Comparison of ENCODE assay signal across 7 mouse cellular contexts in genomic region chr9:37488611-37489396, GRCm38 (mm10). TPM values are rescaled to one million over a fixed set of nuclear protein-coding genes. Genes with fewer than 3 reads are reported as not detected.
A peak's percentile ranks its signal among the peaks of the same experiment; 100 is the strongest.
DNase-seq lines count a peak whose midpoint lies in the region; ATAC-seq and TF ChIP-seq lines count a peak whose summit lies in the region.

TSS of gene Msantd2 (plus strand) at chr9:37489319.

- H3K36me3 ChIP-seq in embryonic facial prominence, embryonic 13.5 days = peaks cover 10% of the 10 kb centered on the region; the same call in 1 of the 2 replicates
- peaks cover 2% of the 10 kb centered on the region for H3K36me3 ChIP-seq in heart, adult 2 months (ENCODE audit: control insufficient read depth, insufficient read depth, low read length)
- H3K36me3 ChIP-seq in limb, embryonic 13.5 days = peaks cover 5% of the 10 kb centered on the region
- 0 out of 2 replicates have a peak, but pooled peaks cover 1% of the 10 kb centered on the region for H3K36me3 ChIP-seq in midbrain, embryonic 16.5 days (ENCODE audit: control insufficient read depth, insufficient read depth, low read length)

- H3K9me3 ChIP-seq in embryonic facial prominence, embryonic 13.5 days = no peaks in the 10 kb centered on the region
- no peaks in the 10 kb centered on the region; the same call in 1 of the 2 replicates for H3K9me3 ChIP-seq in limb, embryonic 13.5 days
- H3K9me3 ChIP-seq in midbrain, embryonic 16.5 days (replicated peaks; ENCODE audit: control insufficient read depth, low read length, poor library complexity, severe bottlenecking) = no peaks in the 10 kb centered on the region; the same call in 1 of the 2 replicates

- peaks cover 1% of the 10 kb centered on the region; the same call in 1 of the 2 replicates for H3K79me2 ChIP-seq in heart, adult 2 months (replicated peaks; ENCODE audit: control insufficient read depth, insufficient read depth, low read length)

- TF ChIP-seq POLR2A in heart, adult 2 months (IDR thresholded peaks at IDR 0.05; ENCODE audit: insufficient read depth, low read depth, low read length) = peak; percentile 61

- peak within 1 kb of the TSS; percentile 87 for H3K4me2 ChIP-seq in embryonic facial prominence, embryonic 13.5 days
- H3K4me2 ChIP-seq in limb, embryonic 13.5 days (replicated peaks) = peak within 1 kb of the TSS; percentile 83
- H3K4me2 ChIP-seq in midbrain, embryonic 16.5 days (ENCODE audit: low read length) = peak within 1 kb of the TSS; percentile 76

- ATAC-seq in embryonic facial prominence, embryonic 13.5 days (ENCODE audit: insufficient number of reproducible peaks, insufficient read depth, low FRiP score, low TSS enrichment, low read depth) = peak; percentile 93
- ATAC-seq in limb, embryonic 13.5 days (ENCODE audit: low FRiP score, low read depth) = peak; percentile 95
- ATAC-seq in midbrain, embryonic 16.5 days = peak; percentile 98

- TF ChIP-seq EP300 in heart, adult 2 months (IDR thresholded peaks at IDR 0.05; ENCODE audit: insufficient read depth, low read depth, low read length) = no peak

- peaks cover 20% of the 10 kb centered on the region for H3K4me1 ChIP-seq in embryonic facial prominence, embryonic 13.5 days
- peaks cover 3% of the 10 kb centered on the region for H3K4me1 ChIP-seq in heart, adult 2 months (ENCODE audit: control insufficient read depth, insufficient read depth, low read length)
- peaks cover 20% of the 10 kb centered on the region for H3K4me1 ChIP-seq in limb, embryonic 13.5 days
- peaks cover 22% of the 10 kb centered on the region for H3K4me1 ChIP-seq in midbrain, embryonic 16.5 days (ENCODE audit: control insufficient read depth, insufficient read depth, low read length)

- no peak for TF ChIP-seq CTCF in heart, adult 2 months (IDR thresholded peaks at IDR 0.05)

- WGBS in embryonic facial prominence, embryonic 13.5 days = under 1% methylated on average over 42 of the region's 44 CpGs
- under 1% methylated on average over 44 of the region's 44 CpGs for WGBS in heart, adult 2 months
- WGBS in limb, embryonic 13.5 days = 1% methylated on average over 42 of the region's 44 CpGs
- under 1% methylated on average over 43 of the region's 44 CpGs for WGBS in midbrain, embryonic 16.5 days

- peak within 1 kb of the TSS; percentile 97 for H3K4me3 ChIP-seq in embryonic facial prominence, embryonic 13.5 days
- H3K4me3 ChIP-seq in heart, adult 2 months = peak within 1 kb of the TSS; percentile 65
- peak within 1 kb of the TSS; percentile 96 for H3K4me3 ChIP-seq in limb, embryonic 13.5 days
- H3K4me3 ChIP-seq in midbrain, embryonic 16.5 days (ENCODE audit: low read depth, low read length) = peak within 1 kb of the TSS; percentile 84

- intact Hi-C loops in heart, adult 2 months (cut with DNase I) = loop anchor here (1.0 to 2.0 kb wide), 2 partner anchors 38 to 124 kb away; partner anchors contain the start of gene Spa17

- H3K27ac ChIP-seq in embryonic facial prominence, embryonic 13.5 days = peak within 1 kb of the TSS; percentile 99
- H3K27ac ChIP-seq in heart, adult 2 months = peak within 1 kb of the TSS; percentile 99
- peak within 1 kb of the TSS; percentile 99 for H3K27ac ChIP-seq in limb, embryonic 13.5 days
- peak within 1 kb of the TSS; percentile 97 for H3K27ac ChIP-seq in midbrain, embryonic 16.5 days (ENCODE audit: low read length)

- H3K27me3 ChIP-seq in embryonic facial prominence, embryonic 13.5 days = no peaks in the 10 kb centered on the region
- no peaks in the 10 kb centered on the region for H3K27me3 ChIP-seq in heart, adult 2 months (ENCODE audit: control insufficient read depth, insufficient read depth, low read length)
- H3K27me3 ChIP-seq in limb, embryonic 13.5 days = no peaks in the 10 kb centered on the region
- H3K27me3 ChIP-seq in midbrain, embryonic 16.5 days (ENCODE audit: control insufficient read depth, insufficient read depth, low read depth, low read length) = no peaks in the 10 kb centered on the region

- peak within 1 kb of the TSS; percentile 95 for H3K9ac ChIP-seq in embryonic facial prominence, embryonic 13.5 days
- peak within 1 kb of the TSS; percentile 85 for H3K9ac ChIP-seq in heart, adult 2 months (ENCODE audit: low read depth, low read length)
- H3K9ac ChIP-seq in limb, embryonic 13.5 days = peak within 1 kb of the TSS; percentile 94
- peak within 1 kb of the TSS; percentile 88 for H3K9ac ChIP-seq in midbrain, embryonic 16.5 days (ENCODE audit: low read depth, low read length)

- DNase-seq in adrenal gland, postnatal 36 days = peak; percentile 96 to 98
- DNase-seq in heart, adult 2 months = peak; percentile 94
- DNase-seq in kidney, adult 8-10 months = peak; percentile 82 to 88
- DNase-seq in spleen, postnatal 10 days (ENCODE audit: low spot score in 2 of 2) = peak; percentile 76 to 90

RNA-seq across cellular contexts. Expression of gene Msantd2, which starts in this region (rescaled TPM):
- total RNA-seq in adrenal gland, postnatal 36 days (2021) = 10 to 100 TPM; 17.4 to 29.5 TPM
- 31.1 and 34.9 TPM in 2 replicates for polyA plus RNA-seq in embryonic facial prominence, embryonic 13.5 days (2015; fragmentation: Nextera tagmentation; extraction: Ambion mirVana)
- total RNA-seq in heart, adult 2 months (2021) = 1 to 10 TPM; 6.4 to 7.1 TPM
- 10.7 and 12.8 TPM in 2 replicates for polyA plus RNA-seq in heart, adult 2 months (2012; rRNA removed)
- 30.1 and 33.2 TPM in 2 replicates for polyA plus RNA-seq in limb, embryonic 13.5 days (2015; fragmentation: Nextera tagmentation; extraction: Ambion mirVana)
- 34.8 and 35.0 TPM in 2 replicates for polyA plus RNA-seq in midbrain, embryonic 16.5 days (2015; fragmentation: Nextera tagmentation; extraction: Ambion mirVana)

Comparison
In these comparisons a context has a peak if more than half of its experiments do, and no peak if none do; other contexts are left out.
1. Peak in every context shown above with its lines: DNase-seq, ATAC-seq, H3K4me3 ChIP-seq and H3K27ac ChIP-seq.